Mouse (Mus musculus) v-Abl transformed pro-B cells (cell line): ENCODE measurements at regions not wholly inside any gene's neighbourhood (a gene's known extent, or its start where the extent isn't known, plus 50 kb on each side); places are given as distances from the start of the nearest gene placed in this dataset.

Experiments used
- in situ Hi-C, 2 experiments: fragments of 400-800 bp; cut with MboI; formaldehyde crosslinking; loops; one replicate each; pipeline ENCODE4 v1.15.1; 2025; ENCODE audit not compliant: unreplicated experiment in 2 of 2

GRCm38 (mm10) chr1:158124902-158125301, 231.2 kb downstream of the Brinp2 start:
- in situ Hi-C loops, result no loop called here

GRCm38 (mm10) chr1:158126272-158126671, 229.9 kb downstream of the Brinp2 start:
- in situ Hi-C loops, result no loop called here

DNA sequence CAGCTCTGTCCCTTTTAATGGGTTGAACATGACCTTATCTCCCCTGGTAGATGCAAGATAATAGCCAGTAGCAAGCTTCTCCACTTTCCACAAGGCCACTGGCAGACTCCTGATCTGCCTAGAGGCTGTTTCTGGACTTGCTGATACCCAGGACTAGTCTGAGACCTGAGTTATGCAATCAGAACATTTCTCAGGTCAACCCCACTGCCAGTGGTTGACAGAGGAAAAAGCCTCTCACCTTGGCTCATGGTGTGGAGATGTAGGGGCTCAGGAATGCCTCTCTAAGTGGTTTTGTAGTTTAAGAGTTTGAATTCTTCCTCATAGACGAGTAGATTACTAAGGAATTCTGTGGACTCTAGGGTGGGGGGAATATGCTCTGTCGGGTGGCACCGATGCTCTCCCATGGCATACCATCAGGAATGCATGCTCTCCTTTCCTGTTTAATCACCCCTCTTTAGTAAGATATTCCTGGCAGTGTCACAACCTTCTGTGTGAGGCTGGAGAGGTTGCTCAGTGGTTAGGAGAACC, 226.8 kb downstream of the Brinp2 start:
- in situ Hi-C loops, result no loop called here

GRCm38 (mm10) chr1:158147525-158147924, 208.6 kb downstream of the Brinp2 start:
- in situ Hi-C loops, result no loop called here

DNA sequence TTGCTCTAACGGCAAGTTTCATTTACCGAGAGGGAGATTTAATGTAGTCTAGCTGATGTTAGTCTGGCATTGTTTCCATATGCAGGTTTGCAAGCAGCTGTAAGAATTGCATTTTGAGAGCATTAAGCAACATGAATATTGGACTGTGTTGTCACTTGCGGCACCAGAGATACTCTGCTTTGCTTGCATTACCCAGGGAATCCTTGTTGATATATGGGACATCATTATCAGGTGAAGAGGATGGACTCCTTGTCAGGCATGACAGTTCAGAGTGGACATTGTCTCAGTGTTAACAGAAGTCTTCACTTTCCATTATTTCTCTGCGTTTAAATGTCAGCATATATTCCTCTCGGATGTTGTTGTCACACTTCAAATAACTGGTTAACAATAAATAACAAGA, 208.1 kb downstream of the Brinp2 start:
- in situ Hi-C loops, result no loop called here

DNA sequence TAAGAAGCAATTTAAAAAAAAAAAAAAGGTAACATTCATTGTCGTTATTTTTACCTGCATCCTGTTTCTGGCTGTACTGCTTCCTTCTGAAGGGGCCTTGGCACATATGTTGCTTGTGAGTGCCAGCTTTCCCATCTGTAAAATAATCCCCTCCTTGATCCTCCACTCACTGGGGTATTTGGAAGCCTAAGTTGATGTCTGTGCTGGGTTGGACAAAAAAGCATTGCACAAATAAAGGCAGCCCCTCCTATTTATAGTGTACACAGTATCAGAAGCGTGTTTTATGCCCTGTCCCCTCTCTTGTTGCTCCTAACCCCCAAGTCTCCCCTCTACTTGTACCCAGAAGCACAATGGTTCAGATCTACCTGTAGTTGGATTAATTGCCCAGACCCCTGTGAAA, 195.0 kb downstream of the Brinp2 start:
- in situ Hi-C loops, result no loop called here

DNA sequence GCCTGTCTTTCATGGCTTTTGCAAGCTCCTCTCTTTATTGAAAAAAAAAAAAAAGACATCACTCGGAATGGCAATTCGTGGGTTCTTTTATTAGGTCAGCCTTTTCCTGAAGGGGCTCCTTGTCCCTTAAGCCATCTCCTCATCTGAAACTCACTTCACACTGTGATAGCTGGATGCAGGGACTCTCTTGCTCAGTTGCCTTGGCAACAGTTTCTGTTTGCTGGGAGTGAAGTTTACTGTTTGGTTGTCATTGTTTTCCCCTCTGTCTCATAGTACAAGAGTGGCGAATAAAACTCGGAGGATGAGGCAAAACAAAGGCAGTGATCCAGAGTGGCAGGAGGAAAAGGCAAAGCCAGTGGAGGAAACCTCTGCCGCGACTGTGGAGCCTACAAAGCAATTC, 194.6 kb downstream of the Brinp2 start:
- in situ Hi-C loops, result no loop called here

DNA sequence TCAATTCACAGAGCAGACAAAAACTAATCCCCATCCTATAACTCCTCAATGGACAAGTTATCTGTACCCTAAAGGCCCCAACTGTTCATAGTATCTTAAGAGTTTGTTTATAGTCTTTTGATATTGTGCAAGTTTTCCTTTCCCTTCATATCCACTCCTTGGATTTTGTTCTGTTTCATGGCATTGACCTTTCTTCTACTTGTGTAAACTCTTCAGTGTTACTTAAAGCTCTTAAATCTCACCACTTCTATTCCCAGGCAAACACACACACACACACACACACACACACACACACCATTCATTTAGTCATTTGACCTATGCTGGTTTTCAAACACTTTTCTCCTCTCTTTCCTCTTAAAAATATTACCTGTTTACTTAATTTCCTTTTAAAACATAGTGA, 192.7 kb downstream of the Brinp2 start:
- in situ Hi-C loops, result no loop called here

DNA sequence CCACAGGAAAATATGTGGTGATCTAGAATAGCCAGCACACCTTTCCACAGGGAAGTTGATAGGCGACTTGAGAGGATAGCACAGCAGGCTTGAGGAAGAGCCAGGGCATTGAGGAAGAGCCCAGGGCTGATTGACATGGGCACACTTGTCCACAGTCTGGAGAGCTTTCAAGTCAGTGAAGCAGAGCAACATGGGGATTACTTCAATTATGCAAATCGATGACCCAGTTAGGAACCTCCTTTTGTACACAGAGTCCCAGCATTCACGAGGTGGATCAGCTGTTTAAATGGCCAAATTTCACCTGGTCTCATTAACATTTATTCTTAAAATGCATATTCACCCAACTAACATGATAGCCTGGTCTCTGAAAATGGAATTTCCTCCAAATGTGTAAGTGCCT, 186.1 kb downstream of the Brinp2 start:
- in situ Hi-C loops, result no loop called here

GRCm38 (mm10) chr1:158180095-158180494, 176.0 kb downstream of the Brinp2 start:
- in situ Hi-C loops, result no loop called here

GRCm38 (mm10) chr1:158181296-158181695, 174.8 kb downstream of the Brinp2 start:
- in situ Hi-C loops, result no loop called here

GRCm38 (mm10) chr1:158187651-158188050, 168.5 kb downstream of the Brinp2 start:
- in situ Hi-C loops, result no loop called here

DNA sequence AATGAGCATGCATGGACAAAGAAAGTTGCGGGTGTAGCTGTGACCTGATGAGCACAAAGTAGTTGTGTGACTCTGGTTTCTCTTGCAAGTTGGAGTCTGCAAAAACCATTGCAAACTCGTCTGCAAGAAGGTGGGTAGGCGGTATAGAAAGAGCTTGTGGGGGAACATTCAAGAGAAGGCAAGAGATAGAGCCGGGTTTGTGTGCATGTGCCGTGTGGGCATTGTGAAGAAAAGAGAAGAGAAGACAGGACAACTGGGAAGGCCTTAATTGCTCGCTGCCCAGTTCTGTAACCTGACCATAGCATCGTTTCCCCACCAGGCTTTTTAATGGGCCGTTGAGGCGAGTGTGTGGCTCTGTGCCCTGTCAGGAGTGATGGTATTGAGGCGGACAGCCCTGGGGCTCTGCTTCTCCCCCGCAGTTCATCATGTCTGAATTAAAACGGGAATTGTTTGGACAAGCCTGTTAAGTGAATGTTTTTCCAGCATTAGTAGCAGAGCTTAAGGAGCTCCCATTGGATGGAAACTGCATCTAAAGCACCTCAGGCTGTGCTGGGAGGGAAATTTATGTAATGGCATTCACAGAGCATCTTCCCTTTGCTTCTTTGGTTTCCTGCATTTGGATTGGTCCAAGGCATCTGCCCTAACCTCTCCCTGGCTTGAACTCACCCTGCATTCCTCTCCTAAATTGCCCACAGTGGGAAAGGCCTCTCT, 163.1 kb downstream of the Brinp2 start:
- in situ Hi-C loops, result no loop called here

- in situ Hi-C loops, result no loop called here
These were observed 162.1 kb downstream of the Brinp2 start for GRCm38 (mm10) chr1:158193968-158194565.
